Mouse (Mus musculus) CD4-positive naive resting alpha-beta T cell, adult 76 days (primary cell): ENCODE data around the gene Garnl3. TPM values are rescaled to one million over a fixed set of nuclear protein-coding genes. Genes with fewer than 3 reads are reported as not detected.

ENCODE experiments used
- total RNA-seq: library from RNA; stranded (reverse); gene quantifications from one replicate; pipeline ENCODE4 v1.2.4, GENCODE M21; 2023

The Garnl3 gene
- 2.3 TPM for total RNA-seq

DNA sequence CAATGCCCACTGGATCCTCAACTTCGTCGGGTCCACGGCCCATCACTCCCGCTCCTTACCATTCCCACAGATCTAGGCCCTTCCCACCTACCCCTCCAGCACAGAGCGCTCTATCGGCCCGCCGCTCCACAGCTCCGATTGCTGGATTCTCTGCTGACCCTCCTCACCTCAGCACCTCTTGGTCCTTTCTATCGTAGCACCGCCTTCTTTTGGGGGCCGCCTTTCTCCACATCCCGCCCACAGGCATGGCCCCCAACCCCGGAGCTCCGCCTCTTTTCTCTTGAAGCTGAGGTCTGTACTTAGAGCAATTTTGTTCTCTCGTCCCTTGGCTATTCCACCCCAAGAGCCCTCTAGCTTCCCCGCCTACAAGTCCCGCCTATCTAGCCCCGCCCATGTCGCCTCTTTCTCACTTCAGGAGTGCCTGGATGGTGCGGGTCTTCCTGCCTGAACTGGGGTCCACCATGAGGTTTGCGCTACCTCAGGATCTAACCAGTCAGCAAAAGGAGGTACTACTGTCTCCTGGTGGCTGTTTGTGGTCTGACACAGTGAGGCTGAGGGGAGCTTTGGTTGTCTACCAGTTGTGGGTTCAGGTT lies at the start of gene Garnl3:
Garnl3 (minus strand) TSS at position 155 of the 593 bp plus-strand sequence.

DNA sequence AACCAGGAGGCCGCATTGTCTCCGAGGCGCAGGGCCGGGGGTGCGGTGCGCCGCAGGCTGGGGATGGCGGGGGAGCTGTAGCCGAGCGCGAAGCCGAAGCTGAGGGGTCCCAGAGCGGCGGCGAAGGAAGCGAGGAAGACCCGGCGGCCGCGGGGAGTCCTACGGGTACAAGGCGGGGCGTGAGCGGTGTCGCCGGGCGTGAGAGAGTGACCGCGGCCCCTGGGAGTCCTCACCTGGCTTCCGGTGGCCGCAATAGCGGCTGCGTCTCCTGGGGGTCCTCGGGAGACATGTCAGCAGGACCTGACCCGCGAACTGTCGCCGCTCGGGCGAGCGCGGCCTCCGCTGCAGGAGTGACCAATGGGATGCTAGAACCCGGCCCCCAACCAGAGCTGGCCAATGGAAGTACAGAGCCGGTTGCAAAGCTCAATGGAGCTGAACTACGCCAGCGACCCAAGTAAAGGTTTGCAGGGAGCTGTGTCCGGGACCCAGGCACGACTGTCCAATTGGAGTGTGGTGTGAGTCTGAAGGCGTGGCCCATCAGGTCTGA lies 149.7 kb downstream of the Garnl3 start, which contains the start of gene Slc2a8:
Slc2a8 (minus strand) TSS at position 359 of the 547 bp plus-strand sequence.

DNA sequence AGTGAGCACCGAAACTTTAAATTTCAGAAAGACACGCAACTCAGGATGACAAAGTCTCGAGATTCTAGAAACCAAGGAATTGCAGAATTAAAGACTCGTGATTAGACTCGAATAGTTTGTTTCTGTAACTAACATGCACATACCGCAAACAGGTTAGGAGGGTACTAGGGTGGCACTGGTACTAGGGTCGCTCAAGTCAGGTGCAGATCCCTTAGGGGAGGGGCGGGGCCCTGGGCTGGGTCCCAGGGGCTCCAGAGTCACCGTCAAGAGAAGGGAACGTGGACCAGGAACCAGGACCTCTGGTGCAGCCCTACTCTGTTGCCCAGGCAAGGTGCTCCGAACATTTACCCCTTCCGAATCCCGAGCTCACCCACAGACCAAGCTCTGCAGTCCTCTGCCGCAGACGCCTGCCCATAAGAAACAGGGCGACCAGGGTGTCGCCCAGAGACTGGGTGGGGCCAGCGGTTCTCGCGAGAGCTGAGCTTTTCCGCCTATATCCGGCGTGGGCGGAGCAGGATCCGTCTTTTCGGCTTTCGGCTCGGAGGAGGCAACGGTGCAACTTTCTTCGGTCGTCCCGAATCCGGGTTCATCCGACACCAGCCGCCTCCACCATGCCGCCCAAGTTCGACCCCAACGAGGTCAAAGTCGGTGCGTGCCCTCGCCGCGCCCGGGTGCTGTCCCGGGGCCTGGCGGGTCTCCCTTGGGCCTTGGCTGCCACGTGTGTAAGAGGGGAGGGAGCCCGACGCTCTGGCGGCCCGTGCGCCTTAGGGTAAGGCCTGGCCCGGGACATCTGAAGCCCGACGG lies 170.1 kb downstream of the Garnl3 start, which contains the start of the genes Rpl12 and Lrsam1:
Rpl12 (plus strand) TSS at position 368 of the 804 bp plus-strand sequence.
Lrsam1 (minus strand) TSS at position 423 of the 804 bp plus-strand sequence.

Other genes starting within 250 kb of the Garnl3 start
- gene Rpl12, start 170.1 kb downstream of the Garnl3 start, total RNA-seq: 1,193 TPM
- 13.2 TPM for gene Lrsam1, start 170.0 kb downstream of the Garnl3 start, total RNA-seq
- gene Slc2a8, start 149.6 kb downstream of the Garnl3 start, total RNA-seq: 5.8 TPM
- gene Angptl2, start 84.4 kb upstream of the Garnl3 start, total RNA-seq: 0.59 TPM
- gene Ralgps1, start 239.8 kb upstream of the Garnl3 start, total RNA-seq: 16.4 TPM